9 mouse cellular contexts compared by ENCODE assay signal in genomic region chr12:30578019-30578418, GRCm38 (mm10). TPM values are rescaled to one million over a fixed set of nuclear protein-coding genes. Genes with fewer than 3 reads are reported as not detected.
DNase-seq lines count a peak whose midpoint lies in the region; ATAC-seq lines count a peak whose summit lies in the region.
"Had no signal": no experiment of that assay in that cellular context is flagged by ENCODE, and none has a peak within 500 bp of the region (broad histone marks: within the 10 kb centered on the region; RNA-seq: fewer than 3 reads in every experiment).

No protein-coding gene starts in this region.

- H3K9ac ChIP-seq in limb, embryonic 11.5 days (ENCODE audit: low read length): no peak overlapping the region
- H3K9ac ChIP-seq: embryonic facial prominence, embryonic 12.5 days had no signal

- H3K4me1 ChIP-seq in limb, embryonic 11.5 days (ENCODE audit: control insufficient read depth, insufficient read depth, low read length): no peaks in the 10 kb centered on the region
- no peaks in the 10 kb centered on the region for H3K4me1 ChIP-seq in limb, embryonic 10.5 days
- H3K4me1 ChIP-seq: embryonic facial prominence, embryonic 12.5 days had no signal

- peak; percentile 75 for DNase-seq in limb, embryonic 11.5 days (ENCODE audit: low spot score)
- DNase-seq in limb, embryonic 10.5 days (ENCODE audit: low spot score): no peak
- DNase-seq in WW6 (ENCODE audit: low read depth, low spot score): peak; percentile 33
- peak; percentile 78 for DNase-seq in embryo, embryonic 11 days
- DNase-seq in heart, postnatal 36 days: peak; percentile 62 to 63
- DNase-seq in layer of hippocampus, postnatal 10 days (ENCODE audit: low spot score in 2 of 2): peak; percentile 73 to 79
- peak; percentile 80 for DNase-seq in mesoderm, embryonic 11.5 days (ENCODE audit: low read depth, low spot score)
- DNase-seq in splenic B cell, adult 2 months (ENCODE audit: low read depth, low spot score): peak; percentile 71

- H3K4me3 ChIP-seq in limb, embryonic 11.5 days (ENCODE audit: low read depth, low read length): no peak overlapping the region
- H3K4me3 ChIP-seq in limb, embryonic 10.5 days: no peak overlapping the region
- H3K4me3 ChIP-seq: embryonic facial prominence, embryonic 12.5 days had no signal

- H3K9me3 ChIP-seq in limb, embryonic 11.5 days (ENCODE audit: control insufficient read depth, low read length): no peaks in the 10 kb centered on the region
- H3K9me3 ChIP-seq in limb, embryonic 10.5 days (replicated peaks): no peaks in the 10 kb centered on the region
- H3K9me3 ChIP-seq: embryonic facial prominence, embryonic 12.5 days had no signal

- H3K27ac ChIP-seq in limb, embryonic 11.5 days (replicated peaks; ENCODE audit: low read depth, low read length): no peak overlapping the region
- no peak overlapping the region for H3K27ac ChIP-seq in limb, embryonic 10.5 days
- H3K27ac ChIP-seq: embryonic facial prominence, embryonic 12.5 days had no signal

- no peaks in the 10 kb centered on the region for H3K27me3 ChIP-seq in limb, embryonic 11.5 days (ENCODE audit: control insufficient read depth, insufficient read depth, low read length)
- peaks cover 13% of the 10 kb centered on the region; the same call in 1 of the 2 replicates for H3K27me3 ChIP-seq in limb, embryonic 10.5 days (ENCODE audit: low read depth, poor library complexity, severe bottlenecking)
- H3K27me3 ChIP-seq in splenic B cell, adult 2 months (ENCODE audit: control insufficient read depth, insufficient read depth, low read length, poor library complexity, severe bottlenecking): no peaks in the 10 kb centered on the region
- H3K27me3 ChIP-seq: embryonic facial prominence, embryonic 12.5 days had no signal

- no peak overlapping the region for H3K4me2 ChIP-seq in limb, embryonic 11.5 days (ENCODE audit: low read depth, severe bottlenecking)
- H3K4me2 ChIP-seq: embryonic facial prominence, embryonic 12.5 days had no signal

- ATAC-seq in limb, embryonic 11.5 days (ENCODE audit: insufficient number of reproducible peaks, low FRiP score, low TSS enrichment, low read depth): no peak

- 25% methylated on average over 5 of the region's 5 CpGs for WGBS in limb, embryonic 11.5 days
- WGBS in limb, embryonic 10.5 days: 23% methylated on average over 5 of the region's 5 CpGs

- H3K36me3 ChIP-seq in limb, embryonic 11.5 days (ENCODE audit: control insufficient read depth, insufficient read depth, low read length): no peaks in the 10 kb centered on the region
- no peaks in the 10 kb centered on the region for H3K36me3 ChIP-seq in limb, embryonic 10.5 days
- H3K36me3 ChIP-seq in splenic B cell, adult 2 months (ENCODE audit: control insufficient read depth, insufficient read depth, low read length, poor library complexity, severe bottlenecking): no peaks in the 10 kb centered on the region
- H3K36me3 ChIP-seq: embryonic facial prominence, embryonic 12.5 days had no signal

- intact Hi-C loops in heart, postnatal 36 days (cut with DNase I): loop anchor here (1.0 to 5.0 kb wide), 5 partner anchors 111 to 528 kb away; no protein-coding TSS in a partner anchor

RNA-seq across cellular contexts. Expression of gene Tmem18, which starts 6.2 kb away (rescaled TPM):
- polyA plus RNA-seq in limb, embryonic 11.5 days (2014; fragmentation: Nextera tagmentation; extraction: Ambion mirVana): 25.8 and 27.0 TPM in 2 replicates
- 18.5 and 25.0 TPM in 2 replicates for polyA plus RNA-seq in limb, embryonic 10.5 days (2016; fragmentation: Nextera tagmentation; extraction: Ambion mirVana)
- 10 to 100 TPM in 1 of 2 experiments, 1 to 10 TPM in 1; 6.8 to 10.0 TPM for total RNA-seq in heart, postnatal 36 days (2021)
- 10 to 100 TPM; 57.0 to 60.1 TPM for total RNA-seq in layer of hippocampus, postnatal 10 days (2021)

Comparison
In these comparisons a context has a peak if more than half of its experiments do, and no peak if none do; other contexts are left out.
1. RNA of gene Tmem18, which starts 6.2 kb away (total RNA-seq): 57.0 to 60.1 TPM in layer of hippocampus, postnatal 10 days; 6.8 to 10.0 TPM in heart, postnatal 36 days; every median in the first group is over 4 times any median in the second.